Mouse (Mus musculus) kidney, adult 18-20 months (tissue): ENCODE measurements at regions not wholly inside any gene's neighbourhood (a gene's known extent, or its start where the extent isn't known, plus 50 kb on each side); places are given as distances from the start of the nearest gene placed in this dataset.
"Not testable (repeated sequence)": the region's sequence is repeated elsewhere in the genome, so short reads cannot be mapped to it uniquely, and the experiment has no call there.

ENCODE experiments used
- DNase-seq: peaks from one replicate; pipeline ENCODE4 v3.0.0; 2021

DNA sequence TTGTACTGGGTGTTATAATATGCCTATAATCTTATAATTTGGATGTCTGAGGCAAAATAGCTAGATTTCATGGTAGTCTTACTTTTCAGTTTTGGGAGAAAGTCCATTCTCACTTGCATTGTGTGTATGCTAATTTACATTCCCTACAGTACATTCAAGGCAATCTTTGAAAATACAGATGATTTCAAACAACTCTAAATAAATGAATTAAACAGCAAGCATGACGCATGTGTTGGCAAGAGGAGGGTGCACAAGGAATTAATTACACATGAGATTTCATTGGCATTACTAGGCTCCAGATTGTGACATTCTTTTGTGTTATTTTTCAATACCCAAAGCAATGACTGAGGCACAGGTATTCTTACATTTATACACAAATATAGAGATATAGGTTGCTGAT, 495.2 kb upstream of the Cypt12 start:
- no peak for DNase-seq

DNA sequence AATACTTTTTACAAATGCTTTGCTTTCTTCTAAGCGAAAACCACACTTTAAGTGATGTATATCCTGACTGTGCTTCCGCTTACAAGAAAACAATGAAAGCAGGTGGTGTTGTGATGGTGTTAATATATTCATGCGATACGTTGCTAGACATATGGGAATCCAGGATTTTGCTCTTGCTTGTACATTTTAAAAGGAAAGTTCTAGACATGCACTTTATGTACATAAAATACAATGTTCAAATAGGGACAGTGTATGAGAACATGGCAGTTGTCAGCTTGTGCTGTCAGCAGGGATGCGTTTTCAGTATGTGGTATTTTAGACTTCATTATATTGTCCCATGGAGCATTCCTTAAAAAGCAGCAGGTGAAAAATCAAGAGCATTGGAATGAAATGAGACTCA, 487.7 kb upstream of the Cypt12 start:
- no peak for DNase-seq

- DNase-seq: no peak
Measured at GRCm38 (mm10) chr3:17461365-17461764, 486.8 kb upstream of the Cypt12 start.

DNA sequence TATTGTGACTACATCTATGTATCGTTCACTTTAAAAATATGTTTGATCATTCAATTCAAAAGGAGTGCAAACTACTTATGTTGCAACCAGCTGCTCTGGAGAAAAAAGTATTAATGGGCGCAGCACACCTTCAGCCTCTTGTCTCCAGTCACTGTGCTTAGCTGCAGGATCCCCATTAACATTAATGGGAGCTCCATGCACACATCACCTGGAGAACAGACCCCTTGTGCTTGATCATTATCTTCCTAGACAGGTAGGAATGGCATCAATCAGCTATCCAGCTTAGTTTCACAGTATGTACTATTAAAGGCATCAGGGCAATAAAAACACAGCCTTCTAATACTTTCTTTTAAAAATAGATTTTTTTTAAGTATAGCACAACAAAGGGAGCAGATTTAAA, 474.4 kb upstream of the Cypt12 start:
- no peak for DNase-seq

- no peak for DNase-seq
Measured at GRCm38 (mm10) chr3:17489240-17490142, 458.7 kb upstream of the Cypt12 start.

DNA sequence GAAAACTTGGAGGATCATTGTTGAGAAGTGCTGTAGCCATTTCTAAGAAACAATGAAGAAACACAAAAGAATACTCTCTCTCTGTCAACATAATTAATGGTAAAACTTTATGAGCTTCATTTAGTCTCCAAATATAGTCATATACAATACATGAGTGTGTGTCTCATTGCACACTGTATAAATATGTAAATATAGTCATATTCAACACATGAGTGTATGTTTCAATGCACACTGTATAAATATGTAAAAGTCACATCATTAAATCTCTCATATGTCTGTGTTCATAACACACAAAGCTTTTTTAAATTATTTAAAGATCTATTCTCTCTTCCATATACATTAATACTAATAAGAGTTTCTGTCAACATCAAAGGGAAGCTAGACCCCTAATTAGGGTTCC, 457.6 kb upstream of the Cypt12 start:
- no peak for DNase-seq

DNA sequence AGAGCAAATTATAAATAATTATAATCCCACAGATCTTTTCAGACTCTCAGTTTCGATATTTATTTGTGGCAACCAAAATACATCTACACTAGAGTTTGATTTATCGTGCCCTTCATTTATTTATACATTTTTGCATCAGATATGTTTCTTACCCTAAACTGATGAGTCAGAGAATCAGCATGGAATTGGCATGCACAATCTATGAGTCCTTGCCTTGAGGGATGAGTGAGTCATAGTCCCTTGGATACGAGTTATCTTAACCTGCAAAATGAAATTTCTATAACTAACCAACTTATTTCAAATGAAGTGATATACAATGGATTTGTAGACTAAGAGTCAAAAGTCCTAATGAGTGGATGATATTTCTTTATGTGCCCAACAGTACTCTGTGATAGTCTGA, 449.9 kb upstream of the Cypt12 start:
- no peak for DNase-seq

DNA sequence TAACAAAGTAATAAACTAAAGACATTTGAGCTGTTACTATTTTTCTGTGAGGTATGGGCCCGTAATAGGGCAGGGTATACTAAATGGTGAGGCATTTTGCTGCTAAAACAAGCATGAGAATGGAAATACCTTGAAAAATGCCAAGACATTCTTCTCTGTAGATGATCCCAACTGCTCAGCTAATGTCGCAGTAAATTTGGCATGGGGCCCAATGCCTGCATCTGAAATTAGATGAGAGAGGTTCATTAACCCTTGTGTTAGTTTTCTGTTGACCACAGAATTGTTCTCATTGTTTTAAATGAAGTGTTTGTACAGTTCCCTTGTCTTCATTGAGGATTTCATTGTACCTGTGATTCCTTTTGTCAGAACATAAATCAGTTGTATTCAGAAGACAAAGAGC, 446.7 kb upstream of the Cypt12 start:
- no peak for DNase-seq

DNA sequence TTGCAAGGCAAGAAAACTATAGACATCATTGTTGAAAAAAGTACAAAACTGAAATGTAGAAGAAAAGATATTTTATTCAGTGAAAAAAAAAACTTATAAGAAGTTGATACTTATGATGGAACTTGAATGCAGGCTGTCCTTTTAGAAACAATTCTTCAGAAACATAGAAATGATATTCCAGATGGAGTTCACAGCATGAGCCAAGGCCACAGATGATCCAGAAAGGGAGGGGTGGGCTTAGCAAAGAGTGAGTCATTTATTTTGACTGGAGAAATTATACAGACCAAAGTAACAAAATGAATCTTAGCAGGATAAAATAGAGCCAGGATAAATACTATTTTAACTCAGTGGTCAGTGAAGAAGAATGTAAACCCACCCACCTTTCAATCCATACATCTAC, 406.9 kb upstream of the Cypt12 start:
- no peak for DNase-seq

DNA sequence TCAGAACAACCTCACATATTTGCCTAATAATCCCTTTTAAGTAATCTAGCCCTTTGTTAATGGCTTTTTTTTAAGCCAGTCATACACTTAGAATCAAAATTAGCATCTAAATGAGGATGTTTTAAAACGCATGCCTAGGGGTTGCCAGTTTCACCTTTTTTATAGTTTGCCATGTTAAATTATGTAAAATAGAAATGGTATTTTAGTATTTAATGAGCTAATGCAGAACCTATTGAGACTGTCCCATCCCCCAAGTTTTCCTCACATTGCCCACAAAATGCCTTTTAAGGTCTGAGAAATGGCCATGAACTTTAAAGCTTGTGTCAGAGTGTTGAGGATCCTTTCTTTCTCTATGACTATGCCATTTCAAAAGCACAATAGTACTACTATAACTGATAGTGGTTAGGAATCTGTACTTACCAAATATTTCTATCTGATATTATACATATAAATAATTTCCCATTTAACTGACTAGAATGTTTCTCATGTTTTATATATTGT, 400.6 kb upstream of the Cypt12 start:
- no peak for DNase-seq

- DNase-seq: no peak
Measured at GRCm38 (mm10) chr3:17582487-17582886, 365.7 kb upstream of the Cypt12 start.

DNA sequence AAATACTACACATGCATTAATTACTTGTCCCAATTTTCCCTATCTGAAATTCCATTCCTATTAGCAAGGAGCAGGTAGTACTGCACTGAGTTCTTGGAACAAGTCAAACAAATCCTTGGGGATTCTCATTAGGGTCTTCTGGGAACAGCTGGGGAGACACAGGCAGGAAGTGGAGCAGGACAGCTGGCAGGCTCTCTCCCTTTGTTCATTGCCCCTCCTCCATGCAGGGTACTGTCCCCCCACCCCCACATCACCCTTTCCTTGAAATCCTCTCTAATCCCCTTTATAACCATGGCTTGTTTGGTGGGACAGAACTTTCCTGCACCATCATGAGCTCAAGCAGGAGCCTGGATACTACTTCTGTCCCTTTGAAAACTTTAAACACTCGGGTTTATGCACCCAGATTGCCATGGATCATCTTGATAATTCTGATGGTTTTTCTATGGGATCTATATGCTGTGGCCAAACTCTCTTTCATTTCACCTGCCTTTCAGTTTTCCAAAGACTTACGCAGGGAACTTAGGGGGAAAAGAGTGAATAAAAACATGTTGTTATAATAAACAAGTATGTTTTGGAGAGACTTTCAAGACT, 358.2 kb upstream of the Cypt12 start:
- DNase-seq: no peak

DNA sequence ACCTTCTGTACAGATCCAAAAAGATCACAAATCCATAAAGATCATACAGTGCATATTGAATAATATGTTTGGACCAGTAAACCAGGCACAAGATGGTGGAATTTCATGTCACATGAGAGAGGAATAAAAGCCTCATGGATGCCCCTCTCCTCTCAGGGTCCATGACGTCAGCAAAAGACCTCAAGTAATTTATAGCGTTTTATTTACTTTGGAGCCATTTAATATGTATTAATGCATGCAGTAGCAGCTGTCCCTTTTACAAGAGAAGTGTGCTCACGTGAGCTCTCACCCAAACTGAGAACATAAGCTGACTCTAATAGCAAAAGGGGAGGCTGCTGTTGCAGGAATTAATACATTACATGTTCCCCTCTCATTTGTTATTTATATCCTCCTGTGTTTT, 355.7 kb upstream of the Cypt12 start:
- no peak for DNase-seq

- DNase-seq: no peak
Measured at GRCm38 (mm10) chr3:17596365-17596764, 351.8 kb upstream of the Cypt12 start.

DNA sequence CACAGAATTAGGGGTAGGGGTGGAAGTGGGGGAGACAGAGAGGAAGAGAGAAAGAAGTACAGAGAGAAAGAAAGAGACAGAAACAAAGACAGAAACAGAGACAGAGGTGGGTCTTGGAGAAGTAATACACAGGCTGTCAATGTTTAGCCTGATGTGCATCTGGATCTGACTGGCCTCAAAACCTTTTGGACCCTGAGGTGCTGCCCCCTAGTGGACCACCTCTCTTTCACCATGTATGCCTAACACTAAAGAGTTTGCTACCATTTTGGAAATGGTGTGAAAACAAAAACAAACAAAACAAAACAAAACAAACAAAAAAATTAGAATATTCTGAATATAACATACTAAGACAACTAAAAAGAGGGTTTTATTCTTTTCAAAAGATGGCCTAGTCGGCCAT, 334.7 kb upstream of the Cypt12 start:
- DNase-seq: no peak

- DNase-seq: peak; percentile 26
Measured at GRCm38 (mm10) chr3:17616439-17617070, 331.7 kb upstream of the Cypt12 start.

DNA sequence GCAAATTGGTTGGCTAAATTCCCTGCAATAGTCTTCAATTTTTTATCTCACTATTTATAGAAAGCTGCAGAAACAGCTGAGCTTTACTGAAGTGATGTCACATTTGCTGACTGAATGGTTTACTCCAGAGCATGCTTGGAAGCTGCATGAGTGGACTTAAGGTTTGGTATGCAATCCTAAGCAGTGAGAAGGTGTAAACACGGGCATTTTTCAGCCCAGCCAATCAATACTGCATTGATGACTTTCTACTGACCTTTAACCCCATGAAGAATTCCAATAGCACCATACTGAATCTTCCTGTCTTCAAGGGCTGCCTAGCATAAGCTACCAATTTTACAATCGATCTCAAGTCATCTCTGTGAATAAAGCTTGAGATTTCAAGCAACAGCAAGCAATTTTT, 328.7 kb upstream of the Cypt12 start:
- no peak for DNase-seq

DNA sequence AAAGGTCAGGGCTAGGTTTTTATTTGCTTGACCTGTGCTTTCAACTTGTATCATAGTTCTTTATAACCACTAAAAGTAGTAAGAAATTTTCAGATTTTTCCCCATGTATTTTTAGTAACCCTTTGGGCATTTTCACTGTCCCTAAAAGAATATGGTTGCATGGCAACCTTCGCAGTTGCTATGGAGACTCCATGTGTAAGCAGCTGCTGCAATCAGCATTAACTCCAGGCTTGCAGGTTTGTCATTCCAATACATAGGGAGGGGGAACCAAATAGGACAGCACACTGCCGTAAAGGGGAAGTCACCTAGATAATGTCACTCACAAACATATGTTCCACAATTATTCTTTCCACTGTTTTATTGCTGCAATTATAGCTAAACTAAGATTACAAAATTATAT, 328.3 kb upstream of the Cypt12 start:
- DNase-seq: no peak

DNA sequence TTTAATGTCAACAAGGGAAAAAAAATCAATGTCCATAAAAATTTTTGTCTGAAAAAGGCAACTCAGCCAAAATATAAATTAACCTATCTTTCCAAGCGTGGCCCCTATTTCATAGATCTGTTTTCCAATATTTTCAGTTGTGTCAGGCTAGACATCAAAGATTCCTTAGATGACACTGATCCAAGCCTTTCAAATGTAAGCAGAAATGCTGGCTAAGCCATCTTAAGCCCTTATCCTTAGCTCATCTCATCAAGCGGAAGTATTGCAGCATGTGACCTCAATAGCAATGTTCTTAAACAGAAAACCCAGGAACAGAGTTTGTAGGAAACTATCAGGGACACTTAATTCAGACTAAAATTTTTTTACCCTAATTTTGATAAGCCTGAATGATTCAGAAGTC, 327.8 kb upstream of the Cypt12 start:
- no peak for DNase-seq

DNA sequence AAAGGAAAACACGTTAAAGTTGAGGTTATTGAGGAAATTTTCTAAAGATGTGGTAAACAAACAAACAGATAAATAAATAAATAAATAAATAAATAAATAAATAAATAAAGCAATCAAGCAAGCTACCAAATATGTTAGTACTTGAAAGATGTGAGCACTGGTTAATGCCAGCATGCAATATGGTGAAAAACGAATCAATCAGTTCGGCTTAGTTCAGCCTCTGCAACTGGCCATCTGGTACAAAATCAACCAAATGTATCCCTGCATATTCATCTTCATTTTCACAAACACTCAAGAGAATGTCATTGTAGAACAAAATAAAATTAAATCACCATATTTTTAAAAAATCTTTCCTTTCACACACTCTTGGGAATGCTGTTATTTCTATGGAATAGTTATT, 315.7 kb upstream of the Cypt12 start:
- no peak for DNase-seq

- no peak for DNase-seq
Measured at GRCm38 (mm10) chr3:17636276-17636675, 311.9 kb upstream of the Cypt12 start.

GRCm38 (mm10) chr3:17659988-17660387, 288.2 kb upstream of the Cypt12 start:
- DNase-seq: not testable (repeated sequence)

DNA sequence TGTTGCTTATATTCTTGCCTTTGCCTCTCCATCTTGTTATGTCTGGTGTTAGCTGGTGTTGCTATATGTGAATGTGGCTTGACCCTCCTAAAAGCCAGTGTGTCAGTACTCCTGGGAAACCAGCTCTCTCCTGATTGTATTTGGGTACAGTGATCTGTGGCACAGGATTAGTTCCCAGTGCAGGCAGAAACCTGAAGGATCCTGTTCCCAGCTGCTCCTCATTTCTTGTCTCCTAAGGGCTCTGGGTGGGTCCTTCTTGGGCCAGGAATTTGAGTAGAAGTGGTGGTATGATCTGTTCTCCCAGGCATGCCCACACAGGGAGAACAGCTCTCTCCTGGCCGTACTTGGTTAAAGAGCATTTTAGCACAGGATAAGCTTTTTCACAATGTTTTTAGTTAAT, 286.2 kb upstream of the Cypt12 start:
- no peak for DNase-seq

- no peak for DNase-seq
Measured at GRCm38 (mm10) chr3:17667016-17667415, 281.2 kb upstream of the Cypt12 start.
